In the genomic region with DNA sequence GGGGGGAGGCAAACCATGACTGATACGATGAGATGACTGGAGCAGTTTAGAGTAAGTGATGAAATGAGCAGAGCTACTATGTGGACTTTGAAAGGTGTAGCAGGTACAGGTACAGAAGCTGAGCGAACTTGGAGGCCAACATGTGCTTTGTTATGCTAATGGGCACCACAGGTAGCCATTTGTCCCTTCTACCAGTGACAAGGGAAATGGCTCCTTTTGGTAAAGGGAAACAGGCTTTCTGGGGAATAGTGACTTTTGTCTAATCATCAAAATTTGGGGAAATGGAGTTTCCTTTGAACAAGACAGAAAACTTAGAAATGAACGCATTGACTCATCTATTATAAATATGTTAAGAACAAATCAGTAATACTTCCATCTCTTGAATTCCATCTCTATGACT, we compare ENCODE assay signal across 26 mouse cellular contexts.
A peak's percentile ranks its signal among the peaks of the same experiment; 100 is the strongest.
DNase-seq lines count a peak whose midpoint lies in the region; ATAC-seq and TF ChIP-seq lines count a peak whose summit lies in the region.
"Had no signal": no experiment of that assay in that cellular context is flagged by ENCODE, and none has a peak within 500 bp of the region (broad histone marks: within the 10 kb centered on the region; RNA-seq: fewer than 3 reads in every experiment).

No protein-coding gene starts in this region.

- H3K9ac ChIP-seq in ES-E14 (ENCODE audit: insufficient read depth, low read depth, low read length, poor library complexity, severe bottlenecking) = no peak overlapping the region
- H3K9ac ChIP-seq in midbrain, embryonic 16.5 days (ENCODE audit: low read depth, low read length) = no peak overlapping the region
- H3K9ac ChIP-seq in midbrain, embryonic 15.5 days = no peak overlapping the region

- H3K27me3 ChIP-seq in midbrain, embryonic 16.5 days (ENCODE audit: control insufficient read depth, insufficient read depth, low read depth, low read length) = no peaks in the 10 kb centered on the region
- H3K27me3 ChIP-seq in midbrain, embryonic 15.5 days (replicated peaks) = no peaks in the 10 kb centered on the region
- H3K27me3 ChIP-seq: CH12.LX had no signal

- H3K36me3 ChIP-seq in ES-E14 (ENCODE audit: control insufficient read depth, insufficient read depth, low read length, poor library complexity, severe bottlenecking) = no peaks in the 10 kb centered on the region
- no peaks in the 10 kb centered on the region for H3K36me3 ChIP-seq in midbrain, embryonic 16.5 days (ENCODE audit: control insufficient read depth, insufficient read depth, low read length)
- H3K36me3 ChIP-seq in midbrain, embryonic 15.5 days (replicated peaks) = no peaks in the 10 kb centered on the region
- H3K36me3 ChIP-seq: G1E had no signal

- DNase-seq in ES-CJ7 (ENCODE audit: low read depth, low spot score) (peak; percentile 70), ES-E14 (ENCODE audit: low read depth, low spot score) (peak; percentile 26), R1 (ENCODE audit: low read depth, low spot score) (peak; percentile 50), ZHBTc4 (ENCODE audit: low read depth, low spot score) (peak; percentile 48)
- no peak for DNase-seq in spleen, adult 18-20 months
- no peak for DNase-seq in kidney, adult 8-10 months
- DNase-seq: adrenal gland, adult 2 months; adrenal gland, adult 8-10 months; adrenal gland, postnatal 10 days; adrenal gland, postnatal 14 days; adrenal gland, postnatal 25 days; adrenal gland, postnatal 36 days; B cell, adult 2 months; cerebellum, adult 11 months; cerebellum, adult 11-12 months; cerebellum, adult 18-20 months; cerebellum, adult 2 months; cerebellum, adult 8-10 months; cerebellum, adult 9-10 months had no signal

- no peaks in the 10 kb centered on the region for H3K9me3 ChIP-seq in ES-E14 (ENCODE audit: control insufficient read depth, insufficient read depth, low read depth, low read length)
- H3K9me3 ChIP-seq in midbrain, embryonic 16.5 days (replicated peaks; ENCODE audit: control insufficient read depth, low read length, poor library complexity, severe bottlenecking) = no peaks in the 10 kb centered on the region
- H3K9me3 ChIP-seq in midbrain, embryonic 15.5 days = no peaks in the 10 kb centered on the region
- H3K9me3 ChIP-seq: G1E had no signal

- no peak for ATAC-seq in midbrain, embryonic 16.5 days
- no peak for ATAC-seq in midbrain, embryonic 15.5 days (replicated peaks)
- ATAC-seq: activated CD4-positive, CD25-positive, alpha-beta regulatory T cell, adult 4 months; CD4-positive, CD25-positive, alpha-beta regulatory T cell, adult 4 months; Patski had no signal

- H3K4me1 ChIP-seq in ES-E14 (ENCODE audit: control insufficient read depth in 2 of 2, insufficient read depth in 2 of 2, low read length in 2 of 2, poor library complexity in 1 of 2) = 0 out of 4 replicates have a peak, but pooled peaks cover 0 to 2% of the 10 kb centered on the region in 2 experiments
- no peaks in the 10 kb centered on the region for H3K4me1 ChIP-seq in midbrain, embryonic 16.5 days (ENCODE audit: control insufficient read depth, insufficient read depth, low read length)
- no peaks in the 10 kb centered on the region for H3K4me1 ChIP-seq in midbrain, embryonic 15.5 days

- no peak overlapping the region for H3K27ac ChIP-seq in ES-E14 (ENCODE audit: insufficient read depth, low read depth, low read length, poor library complexity, severe bottlenecking)
- H3K27ac ChIP-seq in midbrain, embryonic 16.5 days (ENCODE audit: low read length) = no peak overlapping the region
- no peak overlapping the region for H3K27ac ChIP-seq in midbrain, embryonic 15.5 days

- 57% methylated on average over 3 of the region's 3 CpGs for WGBS in midbrain, embryonic 16.5 days
- WGBS in midbrain, embryonic 15.5 days = 56% methylated on average over 3 of the region's 3 CpGs

- in situ Hi-C loops in ES-E14 (cut with MboI; ENCODE audit: low sequenced_read_pairs in 2 of 2, unreplicated experiment in 2 of 2) = no loop called here

- no peak overlapping the region for H3K4me3 ChIP-seq in ES-E14 (ENCODE audit: insufficient read depth in 1 of 2, low read depth in 1 of 2, low read length in 2 of 2, poor library complexity in 1 of 2, severe bottlenecking in 1 of 2)
- no peak overlapping the region for H3K4me3 ChIP-seq in midbrain, embryonic 16.5 days (ENCODE audit: low read depth, low read length)
- no peak overlapping the region for H3K4me3 ChIP-seq in midbrain, embryonic 15.5 days

- no peak overlapping the region for H3K4me2 ChIP-seq in midbrain, embryonic 16.5 days (ENCODE audit: low read length)
- H3K4me2 ChIP-seq in midbrain, embryonic 15.5 days = no peak overlapping the region

TF ChIP-seq in ES-E14, 5 proteins besides CTCF, POLR2A, EP300 and RAD21:
- TF ChIP-seq HCFC1 (IDR thresholded peaks at IDR 0.05; ENCODE audit: borderline replicate concordance, insufficient read depth, low read length) (no peak), CHD2 (IDR thresholded peaks at IDR 0.05; ENCODE audit: low read depth, low read length) (no peak), MAFK (IDR thresholded peaks at IDR 0.05; ENCODE audit: insufficient read depth, low read depth, low read length) (peak; percentile 81)
TF ChIP-seq in ES-E14: peak in this region for 1.

Comparison
In these comparisons a context has a peak if more than half of its experiments do, and no peak if none do; other contexts are left out.
1. DNase-seq: peak in ES-CJ7 (single experiment), ES-E14 (single experiment), R1 (single experiment) and ZHBTc4 (single experiment); none in spleen, adult 18-20 months (0 of 2) and kidney, adult 8-10 months (0 of 2).